Mouse (Mus musculus) intestine, embryonic 14.5 days (tissue): ENCODE results near the gene St6galnac3. TPM values are rescaled to one million over a fixed set of nuclear protein-coding genes. Genes with fewer than 3 reads are reported as not detected.

Source experiments
- ATAC-seq: fragments of 200-750 bp; cut with Nextera tagmentation; replicated peaks from 2 replicates; pipeline ENCODE4 v1.8.0; 2017; ENCODE audit warnings: low read depth, moderate number of reproducible peaks, moderate TSS enrichment, moderate library complexity; ENCODE audit not compliant: low FRiP score, low TSS enrichment
- DNase-seq: peaks from one replicate; pipeline ENCODE4 v3.0.0-alpha.2; 2018; ENCODE audit warnings: low spot score
- H3K27ac ChIP-seq: fragments of 300-500 bp; sonication (generic); 2 replicates; pipeline ENCODE4 v1.5.1; 2014; ENCODE audit warnings: low read depth, mild to moderate bottlenecking, control low read depth
- H3K27me3 ChIP-seq: fragments of 300-500 bp; sonication (generic); replicated peaks from 2 replicates; pipeline ENCODE4 v1.6.1; 2014; ENCODE audit warnings: low read length, control low read depth; ENCODE audit not compliant: control insufficient read depth, insufficient read depth
- H3K36me3 ChIP-seq: fragments of 300-500 bp; sonication (generic); 2 replicates; pipeline ENCODE4 v1.6.1; 2014; ENCODE audit warnings: low read length, control low read depth; ENCODE audit not compliant: control insufficient read depth, insufficient read depth
- H3K4me1 ChIP-seq: fragments of 300-500 bp; sonication (generic); replicated peaks from 2 replicates; pipeline ENCODE4 v1.6.1; 2014; ENCODE audit warnings: low read length, control low read depth, mixed read lengths; ENCODE audit not compliant: control insufficient read depth, insufficient read depth
- H3K4me2 ChIP-seq: fragments of 300-500 bp; sonication (generic); 2 replicates; pipeline ENCODE4 v1.6.1; 2014; ENCODE audit warnings: low read length
- H3K4me3 ChIP-seq: fragments of 300-500 bp; sonication (generic); 2 replicates; pipeline ENCODE4 v1.5.1; 2014; ENCODE audit warnings: low read depth, low read length, control low read depth, mixed read lengths
- H3K9ac ChIP-seq: fragments of 300-500 bp; sonication (generic); 2 replicates; pipeline ENCODE4 v1.6.1; 2014; ENCODE audit warnings: mild to moderate bottlenecking, low read length
- H3K9me3 ChIP-seq: fragments of 300-500 bp; sonication (generic); 2 replicates; pipeline ENCODE4 v1.6.1; 2016; ENCODE audit warnings: low read length, control low read depth; ENCODE audit not compliant: control insufficient read depth
- WGBS: fragments of 180-500 bp; shearing (Covaris S2); extraction: QIAGEN DNeasy Blood & Tissue Kit; methylation state at CpG from one replicate; pipeline ENCODE4 v1.1.7; 2014; 5-methylcytosine and 5-hydroxymethylcytosine counted together
- polyA plus RNA-seq: library from polyadenylated mRNA; unstranded; fragments of >200 nt; fragmentation: Nextera tagmentation; extraction: Ambion mirVana; gene quantifications from 2 replicates; pipeline ENCODE4 v1.2.1, GENCODE M21; 2014

St6galnac3 gene
- polyA plus RNA-seq, 1 experiment from 2014 or later, result 45.5 TPM

DNA sequence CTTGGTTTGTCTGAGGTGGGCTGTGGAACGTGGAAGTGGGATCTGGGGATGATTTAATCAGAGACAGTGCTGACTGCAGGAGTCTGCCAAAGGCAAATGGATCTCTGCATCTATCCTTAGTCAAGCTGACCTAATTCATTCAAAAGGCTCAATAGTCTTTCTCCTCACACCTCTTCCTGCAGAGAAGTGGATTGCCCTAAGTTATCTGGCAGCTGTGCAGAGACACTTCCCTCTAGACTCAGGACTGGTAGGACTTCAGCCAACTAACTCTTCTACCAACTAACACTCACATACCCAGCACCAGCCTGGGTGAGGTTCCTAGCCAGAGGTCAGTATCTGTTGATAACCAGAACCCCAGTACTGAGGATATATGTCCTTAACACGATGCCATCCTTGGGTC is 516.8 kb downstream of the St6galnac3 start:
- 65% methylated on average over 2 of the region's 2 CpGs for WGBS
- no peak overlapping the region for H3K9ac ChIP-seq
- no peak for ATAC-seq
- no peak overlapping the region for H3K27ac ChIP-seq
- no peak overlapping the region for H3K4me3 ChIP-seq
- H3K4me1 ChIP-seq, result no peaks in the 10 kb centered on the region
- no peaks in the 10 kb centered on the region for H3K9me3 ChIP-seq
- no peaks in the 10 kb centered on the region for H3K27me3 ChIP-seq
- H3K4me2 ChIP-seq, result no peak overlapping the region
- DNase-seq, result no peak
- H3K36me3 ChIP-seq, result no peaks in the 10 kb centered on the region

DNA sequence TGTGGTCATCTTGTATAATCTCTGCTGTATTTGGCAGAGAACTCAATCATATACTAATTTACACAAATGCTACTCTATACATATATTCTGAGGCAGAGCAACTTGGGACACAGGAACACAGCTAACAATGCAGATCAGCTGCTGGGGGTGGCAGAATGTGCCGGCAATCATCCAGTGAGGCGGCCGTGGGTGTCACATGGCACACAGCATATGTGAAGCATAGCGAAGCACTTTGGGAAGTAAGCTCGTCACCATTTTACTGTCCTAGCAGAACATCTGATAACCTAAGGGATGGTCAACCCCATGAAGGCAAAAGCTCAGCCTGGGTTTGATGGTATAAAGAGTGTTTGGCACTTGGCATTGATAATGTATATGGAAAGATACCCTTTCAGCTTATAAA is 520.9 kb downstream of the St6galnac3 start:
- Histone ChIP-seq H3K27ac (no peak overlapping the region), H3K27me3 (no peaks in the 10 kb centered on the region), H3K4me1 (no peaks in the 10 kb centered on the region), H3K9me3 (no peaks in the 10 kb centered on the region), H3K4me3 (no peak overlapping the region), H3K9ac (no peak overlapping the region), H3K36me3 (peaks cover 3% of the 10 kb centered on the region; the same call in 1 of the 2 replicates), H3K4me2 (no peak overlapping the region)
- DNase-seq, result no peak
- ATAC-seq, result no peak
- 96% methylated on average over 5 of the region's 5 CpGs for WGBS

DNA sequence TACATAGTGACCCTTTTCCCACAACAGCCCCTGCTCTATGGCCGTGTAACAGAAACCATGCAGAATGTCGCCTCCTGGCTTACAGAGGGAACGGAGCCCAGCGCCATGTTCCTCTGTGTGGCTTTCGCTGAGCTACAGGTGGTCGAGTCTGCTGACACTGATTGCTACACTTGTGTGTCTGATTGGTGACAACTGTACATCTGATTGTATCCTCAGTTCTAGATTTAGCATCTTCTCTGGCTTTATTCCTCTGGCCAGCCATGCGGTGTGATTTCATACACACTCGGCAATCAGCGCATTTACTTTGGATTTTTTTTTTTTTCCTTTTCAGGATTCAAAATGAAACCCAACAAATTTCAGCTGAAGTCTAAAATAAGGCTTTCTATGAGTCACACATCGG is 523.1 kb downstream of the St6galnac3 start:
- Histone ChIP-seq H3K9me3 (no peaks in the 10 kb centered on the region), H3K27me3 (no peaks in the 10 kb centered on the region), H3K4me3 (no peak overlapping the region), H3K4me1 (no peaks in the 10 kb centered on the region), H3K27ac (no peak overlapping the region), H3K9ac (no peak overlapping the region), H3K36me3 (peaks cover 3% of the 10 kb centered on the region; the same call in 1 of the 2 replicates), H3K4me2 (no peak overlapping the region)
- 91% methylated on average over 10 of the region's 10 CpGs for WGBS
- ATAC-seq, result no peak
- no peak for DNase-seq

DNA sequence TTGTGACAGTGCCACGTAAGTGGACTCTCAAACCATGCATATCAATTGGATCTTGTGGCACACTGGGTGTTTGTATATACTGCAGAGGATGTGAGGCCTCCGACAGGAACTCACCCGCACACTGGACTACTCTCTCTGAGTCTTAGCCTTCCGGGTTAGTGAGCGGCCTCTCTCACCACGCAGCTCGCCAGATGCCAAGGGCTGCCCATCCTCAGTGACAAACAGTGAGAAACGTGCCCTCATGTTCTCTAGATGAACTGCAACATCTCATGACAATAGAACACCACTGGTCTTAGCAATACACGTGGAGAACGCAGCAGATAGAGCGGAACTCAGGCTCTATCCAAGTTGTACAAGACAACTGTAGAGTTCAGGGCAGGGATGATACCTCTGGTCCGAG is 524.2 kb downstream of the St6galnac3 start:
- Histone ChIP-seq H3K27me3 (no peaks in the 10 kb centered on the region), H3K36me3 (peaks cover 3% of the 10 kb centered on the region; the same call in 1 of the 2 replicates), H3K9me3 (no peaks in the 10 kb centered on the region), H3K4me2 (no peak overlapping the region), H3K9ac (no peak overlapping the region), H3K4me1 (no peaks in the 10 kb centered on the region), H3K27ac (no peak overlapping the region), H3K4me3 (no peak overlapping the region)
- WGBS, result 89% methylated on average over 12 of the region's 12 CpGs
- no peak for ATAC-seq
- no peak for DNase-seq

DNA sequence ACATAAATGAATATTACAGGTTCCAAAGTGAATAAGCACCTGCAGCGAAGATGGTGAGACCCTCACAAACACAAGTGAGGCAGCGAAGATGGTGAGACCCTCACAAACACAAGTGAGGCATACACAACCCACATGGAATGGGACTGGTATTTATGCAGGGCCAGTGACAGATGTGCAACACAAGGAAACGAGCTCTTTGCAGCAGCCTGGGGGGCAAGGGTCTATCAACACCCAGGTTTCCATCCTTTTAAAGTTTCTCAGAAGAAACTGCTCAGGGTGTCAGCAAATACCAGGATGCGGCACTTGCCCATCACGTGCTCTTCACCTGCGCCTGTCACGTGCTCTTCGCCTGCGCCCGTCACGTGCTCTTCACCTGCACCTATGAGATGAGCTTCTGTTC is 524.9 kb downstream of the St6galnac3 start:
- Histone ChIP-seq H3K9me3 (no peaks in the 10 kb centered on the region), H3K4me3 (no peak overlapping the region), H3K4me2 (no peak overlapping the region), H3K27ac (no peak overlapping the region), H3K27me3 (no peaks in the 10 kb centered on the region), H3K36me3 (peaks cover 3% of the 10 kb centered on the region; the same call in 1 of the 2 replicates), H3K4me1 (no peaks in the 10 kb centered on the region), H3K9ac (no peak overlapping the region)
- WGBS, result 89% methylated on average over 11 of the region's 11 CpGs
- ATAC-seq (no peak), DNase-seq (no peak)

DNA sequence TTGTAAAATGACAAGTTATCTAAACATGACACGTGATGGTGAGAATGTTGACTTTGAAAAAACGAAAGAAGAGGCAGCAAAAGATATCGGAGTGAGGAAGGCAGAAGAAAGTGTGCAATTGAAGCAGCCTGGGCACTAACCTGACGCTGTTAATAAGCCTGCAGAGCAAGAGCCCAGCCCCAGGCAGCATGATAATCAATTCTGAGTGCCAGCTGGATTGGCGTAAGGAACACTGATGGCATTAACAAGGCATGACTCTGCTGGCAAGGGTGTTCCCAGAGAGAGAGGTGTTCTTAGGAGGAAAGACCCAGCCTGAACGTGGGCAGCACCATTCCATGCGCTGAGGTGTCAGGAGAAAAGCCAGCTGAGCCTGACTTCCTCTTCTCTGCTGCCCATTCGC is 525.7 kb downstream of the St6galnac3 start:
- Histone ChIP-seq H3K9ac (no peak overlapping the region), H3K27me3 (no peaks in the 10 kb centered on the region), H3K4me3 (no peak overlapping the region), H3K4me2 (no peak overlapping the region), H3K27ac (no peak overlapping the region), H3K9me3 (no peaks in the 10 kb centered on the region), H3K4me1 (no peaks in the 10 kb centered on the region), H3K36me3 (peaks cover 3% of the 10 kb centered on the region; the same call in 1 of the 2 replicates)
- WGBS, result 72% methylated on average over 8 of the region's 8 CpGs
- DNase-seq (no peak), ATAC-seq (no peak)

DNA sequence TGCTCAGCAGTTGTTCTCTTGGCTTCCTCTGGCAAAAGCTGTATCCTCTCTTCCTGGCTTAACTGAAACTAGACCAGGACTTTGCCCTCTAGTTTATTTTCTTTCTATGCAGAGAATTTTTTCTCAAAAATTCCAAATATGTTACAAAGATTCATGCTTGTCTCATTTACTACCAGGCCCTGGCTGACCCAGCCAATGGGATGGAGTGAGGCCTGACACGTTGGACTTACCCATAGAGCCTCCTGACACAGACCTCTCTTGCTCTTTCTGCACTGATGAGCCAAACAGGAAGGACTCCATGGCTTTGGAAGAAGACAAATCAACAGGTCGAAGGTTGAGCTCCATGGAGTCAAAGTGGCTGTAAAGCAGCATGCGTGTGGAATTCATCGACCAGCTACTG is 526.5 kb downstream of the St6galnac3 start:
- 63% methylated on average over 4 of the region's 4 CpGs for WGBS
- H3K4me2 ChIP-seq, result no peak overlapping the region
- ATAC-seq (no peak), DNase-seq (no peak)
- H3K9me3 ChIP-seq, result no peaks in the 10 kb centered on the region
- H3K9ac ChIP-seq, result no peak overlapping the region
- no peak overlapping the region for H3K4me3 ChIP-seq
- H3K4me1 ChIP-seq, result no peaks in the 10 kb centered on the region
- no peaks in the 10 kb centered on the region for H3K27me3 ChIP-seq
- H3K36me3 ChIP-seq, result peaks cover 3% of the 10 kb centered on the region; the same call in 1 of the 2 replicates
- H3K27ac ChIP-seq, result no peak overlapping the region

DNA sequence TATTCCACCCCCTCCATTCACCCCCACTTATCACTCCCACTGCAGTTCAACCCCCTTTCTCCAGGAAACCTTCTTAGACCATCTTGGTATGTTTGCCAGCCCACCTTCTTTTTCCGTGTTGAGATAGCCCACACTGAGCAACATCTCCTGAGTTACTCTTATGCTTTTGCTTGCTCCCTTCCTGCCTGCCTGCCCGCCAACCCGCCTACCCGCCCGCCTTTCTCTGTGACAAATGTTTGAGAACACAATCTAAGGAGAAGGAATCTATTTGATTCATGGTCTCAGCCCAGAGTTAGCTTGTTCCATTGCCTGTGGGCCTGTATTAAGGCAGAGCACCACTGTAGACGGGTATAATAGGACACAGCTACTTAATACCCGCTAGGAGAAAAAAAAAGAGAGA is 531.9 kb downstream of the St6galnac3 start:
- Histone ChIP-seq H3K4me1 (no peaks in the 10 kb centered on the region), H3K9me3 (no peaks in the 10 kb centered on the region), H3K4me3 (no peak overlapping the region), H3K4me2 (no peak overlapping the region), H3K36me3 (no peaks in the 10 kb centered on the region), H3K27me3 (no peaks in the 10 kb centered on the region), H3K9ac (no peak overlapping the region), H3K27ac (no peak overlapping the region)
- DNase-seq (no peak), ATAC-seq (no peak)
- WGBS, result 81% methylated on average over 7 of the region's 7 CpGs

DNA sequence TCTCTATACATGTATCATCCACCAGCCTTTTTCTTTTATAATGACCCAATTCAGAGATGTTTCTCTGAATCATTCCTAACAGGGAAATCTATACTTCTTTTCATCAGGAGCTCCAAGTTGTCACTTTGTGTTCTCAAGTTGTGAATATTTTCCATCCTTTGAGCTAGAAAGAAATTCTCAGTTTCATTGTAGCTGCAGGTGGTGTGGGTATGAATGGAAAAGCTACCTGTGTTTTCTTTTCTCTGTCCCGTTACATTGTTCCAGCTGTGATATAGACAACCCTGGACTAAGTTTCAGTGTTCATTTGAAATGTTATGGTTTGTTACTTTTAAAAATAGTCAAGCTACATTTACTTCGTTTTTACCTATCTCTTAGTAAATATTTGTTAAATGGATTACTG is 534.2 kb downstream of the St6galnac3 start:
- ATAC-seq (no peak), DNase-seq (no peak)
- Histone ChIP-seq H3K36me3 (no peaks in the 10 kb centered on the region), H3K4me3 (no peak overlapping the region), H3K27ac (no peak overlapping the region), H3K4me2 (no peak overlapping the region), H3K9me3 (no peaks in the 10 kb centered on the region), H3K9ac (no peak overlapping the region), H3K27me3 (no peaks in the 10 kb centered on the region), H3K4me1 (no peaks in the 10 kb centered on the region)
- WGBS, result 60% methylated on average over 2 of the region's 2 CpGs
